Mouse (Mus musculus) embryonic facial prominence, embryonic 15.5 days (tissue): ENCODE measurements around the gene Slc6a4. TPM values are rescaled to one million over a fixed set of nuclear protein-coding genes. Genes with fewer than 3 reads are reported as not detected.

Source experiments
- ATAC-seq: fragments of 200-750 bp; cut with Nextera tagmentation; 2 replicates; pipeline ENCODE4 v1.8.0; 2017; ENCODE audit warnings: low read depth, moderate TSS enrichment; ENCODE audit not compliant: insufficient number of reproducible peaks, low FRiP score, low TSS enrichment
- H3K27ac ChIP-seq: fragments of 300-500 bp; sonication (generic); replicated peaks from 2 replicates; pipeline ENCODE4 v1.5.1; 2015; ENCODE audit warnings: mild to moderate bottlenecking, inconsistent platforms
- H3K27me3 ChIP-seq: fragments of 300-500 bp; sonication (generic); 2 replicates; pipeline ENCODE4 v1.6.1; 2015; ENCODE audit warnings: inconsistent platforms
- H3K36me3 ChIP-seq: fragments of 300-500 bp; sonication (generic); 2 replicates; pipeline ENCODE4 v1.6.1; 2015; ENCODE audit warnings: mild to moderate bottlenecking, inconsistent platforms
- H3K4me1 ChIP-seq: fragments of 300-500 bp; sonication (generic); 2 replicates; pipeline ENCODE4 v1.6.1; 2015; ENCODE audit warnings: inconsistent platforms
- H3K4me2 ChIP-seq: fragments of 300-500 bp; sonication (generic); replicated peaks from 2 replicates; pipeline ENCODE4 v1.6.1; 2015; ENCODE audit warnings: mild to moderate bottlenecking, inconsistent platforms
- H3K4me3 ChIP-seq: fragments of 300-500 bp; sonication (generic); replicated peaks from 2 replicates; pipeline ENCODE4 v1.5.1; 2015; ENCODE audit warnings: mild to moderate bottlenecking, inconsistent platforms
- H3K9ac ChIP-seq: fragments of 300-500 bp; sonication (generic); 2 replicates; pipeline ENCODE4 v1.6.1; 2015; ENCODE audit warnings: inconsistent platforms
- H3K9me3 ChIP-seq: fragments of 300-500 bp; sonication (generic); replicated peaks from 2 replicates; pipeline ENCODE4 v1.6.1; 2016; ENCODE audit warnings: inconsistent platforms
- WGBS: fragments of 180-500 bp; shearing (Covaris S2); methylation state at CpG from one replicate; pipeline ENCODE4 v1.1.7; 2015; 5-methylcytosine and 5-hydroxymethylcytosine counted together
- polyA plus RNA-seq: library from polyadenylated mRNA; unstranded; fragments of >200 nt; fragmentation: Nextera tagmentation; extraction: Ambion mirVana; gene quantifications from 2 replicates; pipeline ENCODE4 v1.2.1, GENCODE M21; 2015

The Slc6a4 gene
- 3.8 and 4.7 TPM in 2 replicates for polyA plus RNA-seq

- H3K4me1 ChIP-seq: peaks cover 31% of the 10 kb centered on the region
- peak within 1 kb of the TSS; percentile 90 for H3K4me2 ChIP-seq
- WGBS: under 1% methylated on average over 50 of the region's 52 CpGs
- ATAC-seq: no peak
- H3K36me3 ChIP-seq: no peaks in the 10 kb centered on the region
- H3K9me3 ChIP-seq: no peaks in the 10 kb centered on the region
- H3K4me3 ChIP-seq: peak within 1 kb of the TSS; percentile 50
- H3K9ac ChIP-seq: peak within 1 kb of the TSS; percentile 15; the same call in 1 of the 2 replicates
- H3K27ac ChIP-seq: no peak within 1 kb of the TSS
- H3K27me3 ChIP-seq: peaks cover 45% of the 10 kb centered on the region
Measured at GRCm38 (mm10) chr11:76997916-76998704, at the start of gene Slc6a4. Slc6a4 (plus strand) TSS chr11:76998603.

- peaks cover 78% of the 10 kb centered on the region for H3K36me3 ChIP-seq
- no peaks in the 10 kb centered on the region for H3K27me3 ChIP-seq
- no peak overlapping the region for H3K9ac ChIP-seq
- 80% methylated on average over 2 of the region's 2 CpGs for WGBS
- no peaks in the 10 kb centered on the region for H3K4me1 ChIP-seq
- no peak overlapping the region for H3K27ac ChIP-seq
- H3K4me2 ChIP-seq: no peak overlapping the region
- H3K9me3 ChIP-seq: no peaks in the 10 kb centered on the region
- no peak overlapping the region for H3K4me3 ChIP-seq
- no peak for ATAC-seq
Measured at GRCm38 (mm10) chr11:76953536-76953935, 44.9 kb upstream of the Slc6a4 start.

- H3K27me3 ChIP-seq: no peaks in the 10 kb centered on the region
- H3K4me2 ChIP-seq: no peak overlapping the region
- H3K4me1 ChIP-seq: no peaks in the 10 kb centered on the region
- no peaks in the 10 kb centered on the region for H3K9me3 ChIP-seq
- WGBS: 94% methylated on average over 3 of the region's 3 CpGs
- H3K27ac ChIP-seq: no peak overlapping the region
- peaks cover 79% of the 10 kb centered on the region for H3K36me3 ChIP-seq
- no peak for ATAC-seq
- H3K4me3 ChIP-seq: no peak overlapping the region
- H3K9ac ChIP-seq: no peak overlapping the region
Measured at GRCm38 (mm10) chr11:76965703-76966102, 32.7 kb upstream of the Slc6a4 start.

- Histone ChIP-seq H3K9ac (no peak overlapping the region; the same call in 1 of the 2 replicates), H3K4me2 (no peak overlapping the region), H3K36me3 (peaks cover 89% of the 10 kb centered on the region), H3K27ac (no peak overlapping the region), H3K4me3 (no peak overlapping the region), H3K27me3 (no peaks in the 10 kb centered on the region), H3K4me1 (no peaks in the 10 kb centered on the region), H3K9me3 (no peaks in the 10 kb centered on the region)
- ATAC-seq: no peak
- WGBS: 96% methylated on average over 2 of the region's 2 CpGs
Measured at GRCm38 (mm10) chr11:76970328-76970727, 28.1 kb upstream of the Slc6a4 start.

GRCm38 (mm10) chr11:76974680-76975319 lies 23.6 kb upstream of the Slc6a4 start:
- peaks cover 84% of the 10 kb centered on the region for H3K36me3 ChIP-seq
- no peaks in the 10 kb centered on the region for H3K27me3 ChIP-seq
- H3K4me2 ChIP-seq: no peak overlapping the region
- no peaks in the 10 kb centered on the region for H3K9me3 ChIP-seq
- H3K27ac ChIP-seq: no peak overlapping the region
- WGBS: 91% methylated on average over 7 of the region's 7 CpGs
- H3K9ac ChIP-seq: no peak overlapping the region
- no peak overlapping the region for H3K4me3 ChIP-seq
- ATAC-seq: no peak
- no peaks in the 10 kb centered on the region for H3K4me1 ChIP-seq

- no peaks in the 10 kb centered on the region for H3K4me1 ChIP-seq
- ATAC-seq: no peak
- H3K27me3 ChIP-seq: no peaks in the 10 kb centered on the region
- no peaks in the 10 kb centered on the region for H3K9me3 ChIP-seq
- H3K4me3 ChIP-seq: no peak overlapping the region
- no peak overlapping the region for H3K27ac ChIP-seq
- no peak overlapping the region for H3K4me2 ChIP-seq
- H3K9ac ChIP-seq: no peak overlapping the region
- 72% methylated on average over 5 of the region's 5 CpGs for WGBS
- H3K36me3 ChIP-seq: peaks cover 68% of the 10 kb centered on the region
Measured at GRCm38 (mm10) chr11:76981570-76982141, 16.7 kb upstream of the Slc6a4 start.

- no peaks in the 10 kb centered on the region for H3K4me1 ChIP-seq
- H3K27me3 ChIP-seq: no peaks in the 10 kb centered on the region
- no peak overlapping the region for H3K4me3 ChIP-seq
- no peak overlapping the region for H3K9ac ChIP-seq
- no peak overlapping the region for H3K4me2 ChIP-seq
- 77% methylated on average over 4 of the region's 4 CpGs for WGBS
- no peaks in the 10 kb centered on the region for H3K9me3 ChIP-seq
- peaks cover 73% of the 10 kb centered on the region for H3K36me3 ChIP-seq
- ATAC-seq: no peak
- H3K27ac ChIP-seq: no peak overlapping the region
Measured at GRCm38 (mm10) chr11:76982415-76982814, 16.0 kb upstream of the Slc6a4 start.

GRCm38 (mm10) chr11:76983641-76984040 lies 14.8 kb upstream of the Slc6a4 start:
- H3K9me3 ChIP-seq: no peaks in the 10 kb centered on the region
- whole genome bisulfite sequencing: 70% methylated on average over 5 of the region's 5 CpGs
- H3K4me3 ChIP-seq: no peak overlapping the region
- no peaks in the 10 kb centered on the region for H3K4me1 ChIP-seq
- ATAC-seq: no peak
- no peak overlapping the region for H3K9ac ChIP-seq
- peaks cover 73% of the 10 kb centered on the region for H3K36me3 ChIP-seq
- no peaks in the 10 kb centered on the region for H3K27me3 ChIP-seq
- H3K4me2 ChIP-seq: no peak overlapping the region
- no peak overlapping the region for H3K27ac ChIP-seq

- Histone ChIP-seq H3K4me2 (no peak overlapping the region), H3K36me3 (peaks cover 68% of the 10 kb centered on the region), H3K9me3 (no peaks in the 10 kb centered on the region), H3K27me3 (no peaks in the 10 kb centered on the region), H3K9ac (no peak overlapping the region), H3K4me1 (no peaks in the 10 kb centered on the region), H3K27ac (no peak overlapping the region), H3K4me3 (no peak overlapping the region)
- no peak for ATAC-seq
Measured at GRCm38 (mm10) chr11:76984173-76984572, 14.2 kb upstream of the Slc6a4 start.

GRCm38 (mm10) chr11:76990839-76991238 lies 7.6 kb upstream of the Slc6a4 start:
- no peak overlapping the region for H3K9ac ChIP-seq
- H3K27me3 ChIP-seq: no peaks in the 10 kb centered on the region; the same call in 1 of the 2 replicates
- H3K9me3 ChIP-seq: no peaks in the 10 kb centered on the region
- no peak overlapping the region for H3K4me3 ChIP-seq
- no peak for ATAC-seq
- H3K36me3 ChIP-seq: peaks cover 26% of the 10 kb centered on the region
- no peak overlapping the region for H3K27ac ChIP-seq
- H3K4me1 ChIP-seq: no peaks in the 10 kb centered on the region
- WGBS: 66% methylated on average over 5 of the region's 5 CpGs
- H3K4me2 ChIP-seq: no peak overlapping the region

GRCm38 (mm10) chr11:76992886-76993285 lies 5.5 kb upstream of the Slc6a4 start:
- Histone ChIP-seq H3K4me2 (no peak overlapping the region), H3K27me3 (peaks cover 14% of the 10 kb centered on the region), H3K4me1 (peaks cover 14% of the 10 kb centered on the region), H3K27ac (no peak overlapping the region), H3K36me3 (peaks cover 6% of the 10 kb centered on the region), H3K4me3 (no peak overlapping the region), H3K9me3 (no peaks in the 10 kb centered on the region), H3K9ac (no peak overlapping the region)
- no peak for ATAC-seq
- 29% methylated on average over 4 of the region's 4 CpGs for WGBS
